ENCODE assay signal across 9 mouse cellular contexts in genomic region chr8:105157555-105157954, GRCm38 (mm10). TPM values are rescaled to one million over a fixed set of nuclear protein-coding genes. Genes with fewer than 3 reads are reported as not detected.
DNase-seq lines count a peak whose midpoint lies in the region; ATAC-seq and TF ChIP-seq lines count a peak whose summit lies in the region.
"Had no signal": no experiment of that assay in that cellular context is flagged by ENCODE, and none has a peak within 500 bp of the region (broad histone marks: within the 10 kb centered on the region; RNA-seq: fewer than 3 reads in every experiment).

No protein-coding gene starts in this region.

- ATAC-seq in limb, embryonic 14.5 days (ENCODE audit: low FRiP score, low read depth), result no peak

- no peak overlapping the region for H3K9ac ChIP-seq in limb, embryonic 14.5 days (ENCODE audit: low read depth, low read length, severe bottlenecking)
- H3K9ac ChIP-seq: lung, embryonic 15.5 days had no signal

- peaks cover 8% of the 10 kb centered on the region for H3K4me1 ChIP-seq in limb, embryonic 14.5 days (ENCODE audit: control insufficient read depth, insufficient read depth, low read length)
- H3K4me1 ChIP-seq in spleen, adult 2 months (ENCODE audit: control insufficient read depth, insufficient read depth, insufficient read length), result no peaks in the 10 kb centered on the region

- no peaks in the 10 kb centered on the region for H3K36me3 ChIP-seq in limb, embryonic 14.5 days (ENCODE audit: control insufficient read depth, insufficient read depth, low read length)
- H3K36me3 ChIP-seq in spleen, adult 2 months (ENCODE audit: control insufficient read depth, insufficient read depth, low read length), result no peaks in the 10 kb centered on the region
- H3K36me3 ChIP-seq: lung, embryonic 15.5 days had no signal

- peak; percentile 80; the same call in 1 of the 2 replicates for TF ChIP-seq CTCF in spleen, adult 2 months (IDR thresholded peaks at IDR 0.05; ENCODE audit: extremely low read depth, insufficient read depth, insufficient read length, insufficient replicate concordance)

- no peak for TF ChIP-seq POLR2A in limb, embryonic 14.5 days (IDR thresholded peaks at IDR 0.05; ENCODE audit: borderline replicate concordance, extremely low read depth, insufficient read depth, insufficient read length)
- no peak for TF ChIP-seq POLR2A in spleen, adult 2 months (IDR thresholded peaks at IDR 0.05; ENCODE audit: low read depth, low read length)

- no peak overlapping the region for H3K27ac ChIP-seq in limb, embryonic 14.5 days (replicated peaks; ENCODE audit: low read depth, low read length)
- H3K27ac ChIP-seq in spleen, adult 2 months (ENCODE audit: insufficient read depth, low read length), result no peak overlapping the region
- H3K27ac ChIP-seq: lung, embryonic 15.5 days had no signal

- H3K4me3 ChIP-seq in limb, embryonic 14.5 days (replicated peaks; ENCODE audit: low read length), result no peak overlapping the region
- no peak overlapping the region for H3K4me3 ChIP-seq in spleen, adult 2 months (ENCODE audit: extremely low read depth, insufficient read depth, insufficient read length)
- H3K4me3 ChIP-seq: lung, embryonic 15.5 days had no signal

- no peaks in the 10 kb centered on the region for H3K9me3 ChIP-seq in limb, embryonic 14.5 days (ENCODE audit: control insufficient read depth, low read length)
- H3K9me3 ChIP-seq: lung, embryonic 15.5 days had no signal

- WGBS in limb, embryonic 14.5 days, result 58% methylated on average over 10 of the region's 10 CpGs
- WGBS in spleen, adult 2 months, result 42% methylated on average over 10 of the region's 10 CpGs

- no peak overlapping the region for H3K4me2 ChIP-seq in limb, embryonic 14.5 days (replicated peaks; ENCODE audit: low read depth, low read length, severe bottlenecking)
- H3K4me2 ChIP-seq: lung, embryonic 15.5 days had no signal

- peak; percentile 50 for DNase-seq in layer of hippocampus, adult 11-12 months (ENCODE audit: low spot score)
- DNase-seq in layer of hippocampus, postnatal 14 days (ENCODE audit: low spot score in 2 of 2), result no peak
- peak; percentile 44 for DNase-seq in MEL-GATA-1-ER (ENCODE audit: extremely low read depth, low read depth)
- DNase-seq in embryo, embryonic 10.5 days (ENCODE audit: low spot score), result peak; percentile 66
- DNase-seq in limb, embryonic 14.5 days (ENCODE audit: low spot score), result peak; percentile 36
- peak; percentile 32 to 59 for DNase-seq in spleen, adult 2 months (ENCODE audit: low read depth in 1 of 2, low spot score in 2 of 2)
- DNase-seq in right cerebral cortex, postnatal 10 days (ENCODE audit: low spot score in 2 of 2), result no peak
- no peak for DNase-seq in layer of hippocampus, postnatal 10 days (ENCODE audit: low spot score in 2 of 2)

- no peaks in the 10 kb centered on the region for H3K27me3 ChIP-seq in limb, embryonic 14.5 days (ENCODE audit: control insufficient read depth, insufficient read depth, low read length)
- no peaks in the 10 kb centered on the region for H3K27me3 ChIP-seq in spleen, adult 2 months (ENCODE audit: control insufficient read depth, insufficient read depth, low read length)

RNA-seq across cellular contexts. Expression of gene Cbfb, which starts 12.9 kb away (rescaled TPM):
- 10 to 100 TPM; 26.1 to 27.3 TPM for total RNA-seq in layer of hippocampus, postnatal 14 days (2021)
- 75.2 and 82.4 TPM in 2 replicates for polyA plus RNA-seq in limb, embryonic 14.5 days (2012; rRNA removed)
- 101 and 119 TPM in 2 replicates for polyA plus RNA-seq in limb, embryonic 14.5 days (2014; fragmentation: Nextera tagmentation; extraction: Ambion mirVana)
- 11.9 and 14.9 TPM in 2 replicates for polyA plus RNA-seq in spleen, adult 2 months (2012; rRNA removed)
- total RNA-seq in layer of hippocampus, postnatal 10 days (2021), result 10 to 100 TPM; 32.1 to 35.7 TPM

RNA-seq across cellular contexts. Expression of gene Ces4a, which starts 26.0 kb away (rescaled TPM):
- total RNA-seq in layer of hippocampus, postnatal 14 days (2021), result not detected
- 0.05 TPM in 1 of 2 replicates, not detected in the other for polyA plus RNA-seq in limb, embryonic 14.5 days (2012; rRNA removed)
- polyA plus RNA-seq in limb, embryonic 14.5 days (2014; fragmentation: Nextera tagmentation; extraction: Ambion mirVana), result not detected in 2 replicates
- not detected in 2 replicates for polyA plus RNA-seq in spleen, adult 2 months (2012; rRNA removed)
- total RNA-seq in layer of hippocampus, postnatal 10 days (2021), result not detected
- polyA plus RNA-seq: lung, embryonic 15.5 days had no signal

Comparison
In these comparisons a context has a peak if more than half of its experiments do, and no peak if none do; other contexts are left out.
1. DNase-seq: peak in layer of hippocampus, adult 11-12 months (single experiment), MEL-GATA-1-ER (single experiment), embryo, embryonic 10.5 days (single experiment), limb, embryonic 14.5 days (single experiment) and spleen, adult 2 months (2 of 2); none in layer of hippocampus, postnatal 14 days (0 of 2), right cerebral cortex, postnatal 10 days (0 of 2) and layer of hippocampus, postnatal 10 days (0 of 2).